In genomic region chr12:80157675-80158074, GRCm38 (mm10) we compare ENCODE assay signal across 10 mouse cellular contexts. TPM values are rescaled to one million over a fixed set of nuclear protein-coding genes. Genes with fewer than 3 reads are reported as not detected.
DNase-seq lines count a peak whose midpoint lies in the region; TF ChIP-seq lines count a peak whose summit lies in the region.
"Had no signal": no experiment of that assay in that cellular context is flagged by ENCODE, and none has a peak within 500 bp of the region (broad histone marks: within the 10 kb centered on the region; RNA-seq: fewer than 3 reads in every experiment).

No protein-coding gene starts in this region.

- peak; percentile 59 for DNase-seq in embryo, embryonic 10.5 days (ENCODE audit: low spot score)
- no peak for DNase-seq in embryo, embryonic 10 days (ENCODE audit: low spot score)
- no peak for DNase-seq in left cerebral cortex, adult 2 months (ENCODE audit: extremely low spot score in 1 of 2, low spot score in 2 of 2)
- no peak for DNase-seq in left cerebral cortex, postnatal 36 days (ENCODE audit: low spot score in 2 of 2)
- DNase-seq in NIH3T3 (ENCODE audit: low read depth) = peak; percentile 66
- peak; percentile 35 for DNase-seq in lung, postnatal 36 days
- DNase-seq in spleen, postnatal 4 days (ENCODE audit: low spot score in 2 of 2) = no peak
- no peak for DNase-seq in frontal cortex, postnatal 14 days (ENCODE audit: low spot score in 2 of 2)
- DNase-seq: thymus, postnatal 25 days had no signal

- TF ChIP-seq CTCF in left cerebral cortex, adult 2 months (IDR thresholded peaks at IDR 0.05) = peak; percentile 88

- intact Hi-C loops in left cerebral cortex, adult 2 months (cut with DNase I) = loop anchor here (1.0 to 10.0 kb wide), 4 partner anchors 40 to 515 kb away; partner anchors contain the start of gene Exd2
- intact Hi-C loops in left cerebral cortex, postnatal 36 days (cut with DNase I) = loop anchor here (5.0 kb wide), 2 partner anchors 230 to 565 kb away; no protein-coding TSS in a partner anchor

- H3K27ac ChIP-seq in left cerebral cortex, adult 2 months = no peak overlapping the region; the same call in 1 of the 2 replicates
- H3K27ac ChIP-seq: macrophage had no signal

- H3K4me3 ChIP-seq in left cerebral cortex, adult 2 months = no peak overlapping the region

RNA-seq across cellular contexts. Expression of gene Zfp36l1, which starts 44.9 kb away (rescaled TPM):
- total RNA-seq in left cerebral cortex, adult 2 months (2021) = 10 to 100 TPM; 32.7 to 39.2 TPM
- total RNA-seq in left cerebral cortex, postnatal 36 days (2021) = 10 to 100 TPM; 37.3 to 40.0 TPM

Comparison
In these comparisons a context has a peak if more than half of its experiments do, and no peak if none do; other contexts are left out.
1. DNase-seq: peak in embryo, embryonic 10.5 days (single experiment), NIH3T3 (single experiment) and lung, postnatal 36 days (single experiment); none in embryo, embryonic 10 days (single experiment), left cerebral cortex, adult 2 months (0 of 2), left cerebral cortex, postnatal 36 days (0 of 2), spleen, postnatal 4 days (0 of 2) and frontal cortex, postnatal 14 days (0 of 2).